Mouse (Mus musculus) ovary, postnatal 36 days (tissue): ENCODE measurements around the gene Manf.

Experiments
- DNase-seq: peaks from one replicate; pipeline ENCODE4 v3.0.0; 2022; ENCODE audit warnings: low spot score, mixed read lengths

The Manf gene

DNA sequence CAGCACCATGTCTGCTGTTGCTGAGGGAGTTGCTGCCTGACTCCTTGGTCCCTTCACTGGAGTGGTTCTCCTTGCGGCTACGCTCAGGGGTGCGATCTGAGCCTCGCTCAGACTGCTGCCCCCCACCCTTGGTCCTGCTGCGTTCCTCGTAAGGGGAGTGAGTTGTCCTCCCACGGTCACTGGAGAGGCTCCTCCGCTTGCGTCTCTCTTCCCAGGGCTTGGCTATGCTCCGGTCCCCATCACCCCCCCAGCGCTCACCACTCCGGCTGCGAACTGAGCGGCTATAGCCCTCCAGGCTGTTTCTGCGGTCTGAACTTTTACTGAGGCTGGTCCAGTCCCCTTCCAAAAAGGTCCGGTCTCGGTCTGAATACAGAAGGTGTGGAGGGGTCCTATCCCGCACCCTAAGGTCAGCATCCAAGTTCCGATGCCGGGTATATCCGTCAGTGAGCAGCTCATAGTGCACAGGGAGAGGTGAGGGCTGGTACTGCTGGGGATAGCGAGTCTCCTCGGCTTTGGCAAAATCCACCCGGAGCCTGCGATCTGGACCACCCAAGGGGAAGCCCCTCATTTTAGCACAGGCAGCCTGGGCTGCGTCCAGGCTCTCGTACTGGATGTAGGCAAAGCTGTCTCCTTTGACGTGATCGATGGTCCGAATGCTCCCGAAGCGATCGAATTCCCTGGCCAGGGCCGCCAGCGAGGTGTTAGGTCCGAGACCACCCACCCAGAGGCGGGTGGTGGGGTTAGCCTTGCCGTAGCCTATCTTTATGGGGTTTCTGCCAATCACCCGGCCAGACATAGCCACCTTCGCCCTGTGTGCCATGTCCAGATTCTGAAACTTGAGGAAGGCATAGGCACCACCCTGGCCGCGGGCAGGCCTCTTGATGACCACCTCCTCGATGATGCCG is 6.5 kb downstream of the Manf start:
- DNase-seq = peak; percentile 18

DNA sequence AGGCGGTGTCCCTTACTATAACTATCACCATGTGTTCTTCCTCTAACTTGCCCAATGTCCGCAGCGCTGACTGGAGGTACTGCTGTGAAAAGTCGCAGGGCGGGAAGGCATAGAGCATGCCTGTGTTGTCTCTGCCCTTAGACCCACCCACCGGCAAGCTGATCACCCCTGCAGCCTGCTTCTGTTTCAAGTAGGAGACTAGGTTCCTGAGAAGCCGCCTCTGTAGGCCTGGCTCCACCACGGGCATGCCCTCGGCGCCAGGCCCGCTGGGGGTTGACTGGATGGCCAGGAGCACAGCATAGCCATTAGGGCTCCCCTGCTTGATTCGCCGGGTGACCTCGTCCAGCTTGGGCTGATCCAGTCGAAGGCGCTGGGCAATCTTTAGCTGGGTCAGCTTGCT is 7.5 kb downstream of the Manf start:
- DNase-seq = peak; percentile 44

DNA sequence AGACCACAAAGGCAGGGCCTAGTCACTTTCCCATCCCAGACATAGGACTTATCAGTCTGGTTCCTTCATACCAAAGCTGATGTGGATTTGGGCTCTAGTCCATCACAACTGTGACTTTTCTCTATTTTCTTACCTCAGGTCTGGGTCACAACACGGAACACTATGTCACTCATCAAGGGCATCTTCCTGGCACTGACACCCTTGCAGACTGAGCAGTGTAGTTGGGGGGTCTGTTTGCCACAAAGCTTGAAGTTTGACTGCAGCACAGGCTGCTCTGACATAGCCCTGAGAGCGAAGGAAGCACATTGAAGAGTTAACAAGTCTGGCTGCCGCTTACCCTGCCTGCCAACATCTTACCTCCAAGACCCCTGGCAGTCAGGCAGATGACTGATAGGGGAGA is 8.7 kb downstream of the Manf start:
- no peak for DNase-seq

DNA sequence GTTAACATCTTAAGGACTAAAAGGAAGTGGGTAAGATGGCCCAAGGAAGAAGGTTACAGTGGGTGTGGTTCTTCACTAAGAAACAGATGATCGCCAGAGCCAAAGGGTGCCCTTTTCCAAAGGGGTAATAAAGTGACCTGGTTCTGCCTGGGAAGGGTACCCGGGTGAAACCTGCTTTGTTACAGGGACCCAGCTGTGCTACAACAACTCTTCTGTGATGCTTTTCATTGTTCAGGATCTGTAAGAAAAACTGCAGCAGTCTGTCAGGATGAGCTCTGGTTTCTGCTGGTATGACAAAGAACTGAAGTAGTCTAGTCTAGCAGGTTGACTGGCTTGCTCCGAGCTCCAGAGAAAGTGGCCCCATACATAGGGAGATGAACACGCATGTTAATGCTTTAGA is 9.6 kb downstream of the Manf start:
- DNase-seq = no peak

DNA sequence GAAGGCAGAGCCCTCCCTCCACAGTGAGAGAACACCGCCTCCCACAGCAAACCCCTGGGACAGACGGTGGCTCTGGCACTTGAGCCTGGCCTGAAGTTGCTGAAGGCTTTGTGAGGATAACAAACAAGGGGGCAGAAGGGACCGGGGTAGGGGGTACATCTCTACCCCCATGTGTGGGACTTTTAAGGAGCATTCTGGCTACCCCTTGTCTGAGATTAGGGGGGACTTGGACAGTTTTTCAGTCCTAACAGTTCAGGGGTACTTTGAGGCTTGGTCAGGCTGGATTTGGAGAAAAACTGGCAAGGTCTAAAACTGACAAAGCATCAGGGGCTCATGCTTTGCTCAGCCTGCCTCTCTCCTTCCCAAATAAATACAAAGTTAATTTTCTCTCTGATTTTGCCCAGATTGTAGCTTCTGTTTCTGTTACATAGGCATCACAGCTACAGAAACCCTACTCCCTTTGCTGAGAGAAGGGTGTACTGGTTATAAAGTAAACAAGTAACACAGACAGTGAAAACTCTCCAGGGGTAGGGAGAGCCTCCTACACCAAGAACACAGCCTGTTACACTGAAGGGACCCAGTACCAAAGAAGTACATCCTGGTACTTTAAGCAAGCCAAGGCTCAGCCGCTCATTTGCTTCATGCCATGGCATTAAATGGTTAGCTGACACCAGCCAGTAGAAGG is 10.6 kb downstream of the Manf start:
- DNase-seq = no peak

- DNase-seq = no peak
These were observed 12.3 kb downstream of the Manf start for GRCm38 (mm10) chr9:106879471-106879870.

GRCm38 (mm10) chr9:106876666-106877065 is 15.1 kb downstream of the Manf start:
- DNase-seq = no peak

DNA sequence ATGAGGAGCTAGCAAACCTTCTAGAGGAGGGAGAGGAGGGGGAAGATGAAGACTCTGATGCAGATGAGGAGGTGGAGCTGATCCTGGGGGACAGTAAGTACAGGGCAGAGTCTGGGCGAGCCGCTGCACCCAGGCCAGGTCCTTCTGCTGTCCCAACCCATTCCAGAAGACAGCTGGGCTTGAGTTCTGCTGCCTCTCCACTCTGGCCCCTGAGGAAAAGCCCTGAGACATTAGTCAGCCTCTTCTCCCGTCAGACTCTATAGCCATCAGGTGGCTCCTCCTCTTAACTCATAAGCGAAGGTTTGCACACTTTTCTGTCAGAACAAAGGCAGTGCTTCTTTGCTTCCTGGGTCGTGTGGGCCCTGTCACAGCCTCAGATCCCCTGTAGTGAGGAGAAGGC is 17.6 kb downstream of the Manf start:
- DNase-seq = no peak

- no peak for DNase-seq
These were observed 33.7 kb downstream of the Manf start for GRCm38 (mm10) chr9:106858036-106858435.

DNA sequence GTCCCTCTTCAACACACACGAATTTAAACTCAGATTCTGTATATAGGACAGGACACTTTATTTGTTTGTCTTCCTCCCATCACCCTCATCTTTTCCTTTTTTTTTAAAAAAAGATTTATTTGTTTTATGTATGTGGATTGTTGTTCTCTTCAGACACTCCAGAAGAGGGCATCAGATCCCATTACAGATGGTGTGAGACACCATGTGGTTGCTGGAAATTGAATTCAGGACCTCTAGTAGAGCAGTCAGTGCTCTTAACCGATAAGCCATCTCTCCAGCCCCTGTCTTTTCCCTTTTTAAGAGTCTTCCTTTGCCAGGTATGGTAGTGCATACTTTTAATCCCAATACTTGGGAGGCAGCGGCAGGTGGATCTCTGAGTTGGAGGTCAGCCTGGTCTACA is 35.1 kb downstream of the Manf start:
- DNase-seq = no peak

DNA sequence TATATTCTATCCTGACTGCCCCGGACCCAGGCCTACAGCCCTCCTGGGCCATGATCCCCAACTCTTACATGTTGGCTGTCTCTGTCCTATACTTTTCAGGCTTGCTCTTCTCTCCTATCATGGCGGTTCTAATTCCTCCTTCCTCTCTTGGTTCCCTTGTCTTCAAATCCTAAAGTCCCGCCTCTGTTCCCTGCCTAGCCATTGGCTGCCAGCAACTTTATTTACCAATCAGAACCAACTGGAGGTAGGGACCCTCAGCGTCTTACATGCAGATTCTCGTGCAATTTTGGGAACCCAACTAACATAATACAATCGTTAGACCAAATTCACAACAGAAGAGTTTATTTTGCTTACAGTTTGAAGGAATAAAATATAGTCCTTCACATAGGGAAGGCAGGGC is 49.0 kb downstream of the Manf start:
- DNase-seq = no peak

GRCm38 (mm10) chr9:106840569-106840968 is 51.2 kb downstream of the Manf start:
- DNase-seq = no peak

DNA sequence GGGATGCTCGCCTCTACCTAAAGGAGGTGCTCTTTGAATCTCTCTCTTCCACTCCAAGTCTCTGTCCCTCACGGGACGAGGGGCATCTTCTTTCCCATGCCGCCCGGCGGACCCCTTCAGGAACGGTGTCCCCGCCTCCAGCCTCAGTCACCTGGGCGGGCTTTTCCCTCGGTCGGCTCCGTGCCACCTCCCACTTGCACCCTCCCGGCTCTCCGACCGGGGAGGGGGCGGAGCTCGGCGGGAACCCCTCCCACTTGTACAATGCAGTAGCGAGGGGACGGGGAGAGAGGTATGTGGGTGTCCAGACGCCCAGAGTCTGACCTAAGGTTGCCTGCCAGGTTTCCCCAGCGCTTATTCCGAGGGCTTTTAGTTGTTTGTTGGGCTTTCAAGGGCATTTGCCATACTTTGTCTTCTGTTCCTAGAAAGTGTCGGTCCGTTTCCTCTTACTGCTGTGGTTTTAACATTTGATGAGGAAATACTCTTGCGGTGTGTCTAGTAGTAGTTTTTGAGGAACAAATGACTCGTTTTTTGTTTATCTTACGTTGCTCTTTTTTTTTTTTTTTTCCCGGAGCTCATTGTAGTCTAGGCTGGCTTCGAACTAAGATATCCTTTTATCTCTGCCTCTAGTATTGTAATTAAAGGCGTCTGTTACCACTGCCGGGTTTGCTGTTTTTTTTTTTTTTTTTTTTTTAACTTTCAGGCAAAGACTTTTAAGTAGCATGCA is 69.2 kb downstream of the Manf start:
- DNase-seq = peak; percentile 90

DNA sequence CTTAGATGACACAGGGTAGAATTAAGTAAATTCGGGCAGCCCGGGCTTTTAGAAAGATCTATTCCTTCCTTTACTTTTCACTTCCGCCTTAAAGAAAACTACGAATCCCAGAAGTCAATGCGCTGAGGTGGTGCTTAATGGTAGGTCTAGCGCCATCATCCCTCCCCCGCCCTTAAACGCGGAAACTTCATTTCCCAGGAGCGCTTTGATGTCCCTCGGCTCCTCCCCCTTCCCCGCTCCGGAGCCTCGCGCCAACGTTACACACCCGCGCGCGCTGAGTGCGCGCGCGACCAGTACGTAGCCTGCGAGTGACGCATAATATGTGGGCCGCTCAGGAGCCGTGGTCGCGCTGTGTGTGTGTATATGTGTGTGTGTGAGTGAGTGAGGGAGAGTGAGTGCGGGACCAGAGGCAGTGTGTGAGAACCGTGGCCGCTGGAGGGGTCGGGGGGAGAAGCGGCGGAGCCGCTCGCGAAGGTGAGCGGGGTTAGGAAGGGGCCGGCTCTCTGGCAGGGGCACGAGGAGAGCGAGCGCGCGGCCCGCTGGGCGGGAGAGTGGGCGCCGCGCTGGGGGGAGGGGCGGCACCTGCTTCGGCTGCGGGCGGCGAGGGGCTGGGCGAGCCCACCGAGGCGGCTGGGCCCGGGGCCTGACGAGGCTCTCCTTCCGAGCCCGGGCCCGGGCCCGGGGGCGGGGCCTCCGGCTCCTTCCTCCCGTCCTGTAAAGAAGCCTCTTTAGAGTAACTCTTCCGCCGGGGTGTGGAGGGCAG is 70.0 kb downstream of the Manf start, which contains the start of gene Dcaf1:
Dcaf1 (plus strand) TSS at position 257 of the 763 bp plus-strand sequence.
- peak; percentile 87 for DNase-seq

DNA sequence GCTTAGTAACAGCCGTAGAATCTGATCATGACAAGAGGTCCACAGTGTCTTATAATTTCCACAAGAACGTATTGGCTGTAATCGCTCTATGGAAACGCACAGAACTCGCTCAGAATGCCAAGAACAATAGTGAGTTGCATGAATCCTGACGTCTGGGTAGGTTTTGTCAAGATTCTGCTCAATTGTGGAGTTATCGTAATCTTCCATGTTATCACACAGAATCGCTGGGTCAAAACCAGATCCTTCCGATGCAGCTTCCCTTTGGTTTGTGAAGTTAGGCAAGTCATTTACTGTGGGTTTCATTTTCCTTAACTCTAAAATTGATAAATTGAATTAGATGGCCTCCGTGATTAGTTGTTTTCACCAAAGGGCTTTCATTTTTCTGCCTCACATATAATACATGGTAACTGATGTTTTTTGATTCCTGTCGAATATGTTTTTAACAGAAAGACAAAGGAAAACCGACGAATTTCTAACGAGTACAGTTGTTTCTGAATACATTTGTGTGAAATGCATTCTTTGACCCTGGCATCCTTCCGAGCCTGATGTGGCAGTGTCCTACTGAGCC is 70.6 kb downstream of the Manf start:
- DNase-seq = no peak

DNA sequence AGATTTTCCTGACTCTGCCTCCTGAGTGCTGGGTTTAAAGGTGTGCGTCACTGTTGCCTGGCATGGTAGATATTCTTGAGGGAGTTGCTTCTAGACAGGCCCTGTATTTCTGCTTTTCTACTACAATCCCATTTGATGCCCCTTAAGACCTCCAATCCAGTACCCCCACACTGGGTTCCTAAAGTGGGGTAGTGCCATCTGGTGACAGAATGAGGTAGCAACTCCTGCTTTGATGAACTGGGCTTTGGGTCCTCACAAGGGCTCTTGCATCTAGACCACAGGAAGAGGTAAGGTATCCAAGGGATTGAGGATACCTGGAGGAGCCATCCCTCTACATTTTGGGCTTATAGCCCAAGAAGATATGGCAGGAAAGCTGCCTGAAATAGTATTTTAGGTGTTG is 72.6 kb downstream of the Manf start:
- no peak for DNase-seq

DNA sequence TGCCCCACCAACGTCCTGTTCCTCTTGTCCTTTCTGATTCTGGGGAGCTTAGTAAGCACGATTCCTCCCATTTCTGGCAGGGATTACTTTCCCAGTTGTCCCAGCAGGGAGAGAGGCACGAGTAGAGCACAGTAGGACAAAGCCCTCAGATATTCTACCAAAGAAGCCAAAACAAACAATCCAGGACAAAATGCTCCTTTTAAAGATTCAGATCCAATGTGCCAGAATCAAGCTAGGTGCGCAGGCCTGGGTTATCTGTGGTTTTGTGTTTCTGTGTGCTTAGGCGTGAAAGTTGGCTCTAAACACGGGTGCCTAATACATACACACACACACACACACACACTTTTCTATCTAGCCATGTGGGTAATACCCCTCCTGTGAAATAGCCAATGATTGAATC is 73.6 kb downstream of the Manf start:
- DNase-seq = no peak

DNA sequence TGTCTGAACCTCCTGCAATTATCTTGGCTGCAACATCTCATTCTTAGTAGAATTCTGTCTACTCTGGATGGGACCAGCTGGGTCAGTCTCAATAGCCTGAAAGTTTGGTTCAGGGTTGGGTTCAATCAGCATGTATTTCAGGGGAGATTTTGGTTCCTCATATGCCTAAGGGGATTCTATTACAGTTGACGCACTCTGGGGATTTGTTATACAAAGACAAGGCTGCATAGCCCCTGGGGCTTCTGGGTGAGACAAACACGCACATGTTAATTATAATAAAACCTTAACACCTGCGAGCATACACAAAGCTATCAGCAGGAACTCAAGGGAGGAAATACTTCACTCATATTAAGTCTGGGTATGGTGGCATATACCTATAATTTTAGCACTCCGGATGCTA is 85.3 kb downstream of the Manf start:
- DNase-seq = no peak

DNA sequence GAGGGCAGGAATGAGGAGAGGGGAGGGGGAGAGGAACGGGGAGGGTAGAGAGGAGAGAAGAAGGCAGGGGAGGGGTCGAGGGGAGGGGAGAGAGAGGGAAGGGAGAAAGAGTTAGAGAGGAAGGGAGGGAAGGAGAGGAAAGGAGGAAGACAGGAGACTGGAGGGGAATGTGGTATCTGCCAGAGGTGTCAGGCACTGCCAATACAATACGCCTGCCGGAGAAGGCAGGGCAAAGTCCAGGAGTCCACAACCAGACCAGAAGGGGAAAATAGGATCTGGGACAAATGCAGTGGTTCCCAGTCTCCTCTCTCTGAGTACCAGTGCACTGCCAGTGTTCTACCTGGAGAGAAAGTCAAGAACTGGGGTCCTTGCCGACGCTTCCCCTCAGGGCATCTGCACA is 100.9 kb downstream of the Manf start:
- DNase-seq = no peak

GRCm38 (mm10) chr9:106789363-106789762 is 102.4 kb downstream of the Manf start:
- no peak for DNase-seq

GRCm38 (mm10) chr9:106788812-106789321 is 102.9 kb downstream of the Manf start, which contains the start of gene Rad54l2:
TSS of gene Rad54l2 (minus strand) at chr9:106789194.
- DNase-seq = peak; percentile 88
